Mouse (Mus musculus) liver, postnatal 0 days (tissue): ENCODE results near the gene Neurod2.

Source experiments
- CTCF ChIP-seq: sonication (generic); IDR thresholded peaks from 2 replicates; pipeline ENCODE4 v1.5.1; 2016; ENCODE audit warnings: antibody characterized with exemption, low read depth
- EP300 ChIP-seq: IDR thresholded peaks from 2 replicates; pipeline ENCODE4 v1.6.1; 2016; ENCODE audit warnings: antibody characterized with exemption, low read depth, mild to moderate bottlenecking

DNA sequence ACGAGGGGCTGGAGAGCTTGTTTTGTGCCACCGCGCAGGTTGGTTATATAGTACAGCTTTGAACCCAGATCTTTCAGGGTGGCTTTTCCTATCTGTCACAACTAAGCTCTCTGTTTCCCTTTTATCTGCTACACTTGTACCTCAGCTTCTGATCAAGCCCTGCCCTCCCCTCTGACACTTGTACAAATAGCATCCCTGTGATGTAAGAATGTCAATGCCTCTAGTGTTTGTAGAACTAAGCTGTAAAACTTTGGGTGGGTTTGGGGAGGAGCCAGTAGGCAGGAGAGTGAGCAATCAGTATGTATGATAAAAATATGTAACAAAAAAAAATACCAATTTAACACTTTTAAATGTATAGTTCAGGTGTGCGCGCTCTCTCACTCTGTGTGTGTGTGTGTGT is 35.0 kb upstream of the Neurod2 start:
- TF ChIP-seq CTCF (no peak), EP300 (no peak)
